Mouse (Mus musculus): Measurements from ENCODE around the gene Rcbtb1. TPM values are rescaled to one million over a fixed set of nuclear protein-coding genes. Genes with fewer than 3 reads are reported as not detected.

Rcbtb1 gene
- 60.9 and 63.7 TPM in 2 replicates for polyA plus RNA-seq (2015; fragmentation: Nextera tagmentation; extraction: Ambion mirVana)

GRCm38 (mm10) chr14:59200711-59201603 is at the start of gene Rcbtb1:
Gene Rcbtb1, plus strand, starts transcription at chr14:59201209.
- WGBS, result under 1% methylated on average over 96 of the region's 96 CpGs
- H3K27me3 ChIP-seq (replicated peaks), result no peaks in the 10 kb centered on the region
- H3K4me2 ChIP-seq, result peak within 1 kb of the TSS; percentile 86
- ATAC-seq (replicated peaks), result peak; percentile 96
- H3K9me3 ChIP-seq, result no peaks in the 10 kb centered on the region
- peaks cover 37% of the 10 kb centered on the region for H3K4me1 ChIP-seq
- H3K9ac ChIP-seq, result peak within 1 kb of the TSS; percentile 76
- peak within 1 kb of the TSS; percentile 74 for H3K4me3 ChIP-seq
- H3K36me3 ChIP-seq (replicated peaks), result no peaks in the 10 kb centered on the region
- peak within 1 kb of the TSS; percentile 98 for H3K27ac ChIP-seq

GRCm38 (mm10) chr14:59155589-59155988 is 45.4 kb upstream of the Rcbtb1 start:
- Histone ChIP-seq H3K9ac (no peak overlapping the region), H3K9me3 (no peaks in the 10 kb centered on the region), H3K4me2 (no peak overlapping the region), H3K4me1 (no peaks in the 10 kb centered on the region), H3K27ac (no peak overlapping the region), H3K36me3 (replicated peaks) (no peaks in the 10 kb centered on the region), H3K27me3 (replicated peaks) (no peaks in the 10 kb centered on the region), H3K4me3 (no peak overlapping the region)
- ATAC-seq (replicated peaks), result no peak
- 84% methylated on average over 2 of the region's 2 CpGs for WGBS

- Histone ChIP-seq H3K4me1 (no peaks in the 10 kb centered on the region), H3K9me3 (no peaks in the 10 kb centered on the region), H3K4me2 (no peak overlapping the region), H3K27me3 (replicated peaks) (no peaks in the 10 kb centered on the region), H3K4me3 (no peak overlapping the region), H3K9ac (no peak overlapping the region), H3K27ac (no peak overlapping the region), H3K36me3 (replicated peaks) (no peaks in the 10 kb centered on the region)
- ATAC-seq (replicated peaks), result no peak
- WGBS, result 68% methylated on average over 3 of the region's 3 CpGs
Measured at GRCm38 (mm10) chr14:59157016-59157698, 43.9 kb upstream of the Rcbtb1 start.

GRCm38 (mm10) chr14:59178649-59179048 is 22.4 kb upstream of the Rcbtb1 start, which contains the start of gene Gm5142:
Gene Gm5142, minus strand, starts transcription at chr14:59178749.
- H3K4me3 ChIP-seq, result no peak within 1 kb of the TSS
- H3K27ac ChIP-seq, result no peak within 1 kb of the TSS
- WGBS, result 88% methylated on average over 3 of the region's 3 CpGs
- H3K27me3 ChIP-seq (replicated peaks), result no peaks in the 10 kb centered on the region
- H3K4me1 ChIP-seq, result no peaks in the 10 kb centered on the region
- no peak within 1 kb of the TSS for H3K9ac ChIP-seq
- H3K4me2 ChIP-seq, result no peak within 1 kb of the TSS
- no peak for ATAC-seq (replicated peaks)
- H3K9me3 ChIP-seq, result no peaks in the 10 kb centered on the region
- no peaks in the 10 kb centered on the region for H3K36me3 ChIP-seq (replicated peaks)

- 88% methylated on average over 2 of the region's 2 CpGs for WGBS
- Histone ChIP-seq H3K4me3 (no peak overlapping the region), H3K36me3 (replicated peaks) (no peaks in the 10 kb centered on the region), H3K4me2 (no peak overlapping the region), H3K27me3 (replicated peaks) (no peaks in the 10 kb centered on the region), H3K4me1 (no peaks in the 10 kb centered on the region), H3K9me3 (no peaks in the 10 kb centered on the region), H3K9ac (no peak overlapping the region), H3K27ac (no peak overlapping the region)
- no peak for ATAC-seq (replicated peaks)
Measured at GRCm38 (mm10) chr14:59182732-59183131, 18.3 kb upstream of the Rcbtb1 start.

GRCm38 (mm10) chr14:59185514-59185913 is 15.5 kb upstream of the Rcbtb1 start:
- Histone ChIP-seq H3K27ac (no peak overlapping the region), H3K36me3 (replicated peaks) (no peaks in the 10 kb centered on the region), H3K4me1 (no peaks in the 10 kb centered on the region), H3K4me3 (no peak overlapping the region), H3K9me3 (no peaks in the 10 kb centered on the region), H3K9ac (no peak overlapping the region), H3K4me2 (no peak overlapping the region), H3K27me3 (replicated peaks) (no peaks in the 10 kb centered on the region)
- ATAC-seq (replicated peaks), result no peak

GRCm38 (mm10) chr14:59186121-59186520 is 14.9 kb upstream of the Rcbtb1 start:
- no peak for ATAC-seq (replicated peaks)
- no peak overlapping the region for H3K27ac ChIP-seq
- no peaks in the 10 kb centered on the region for H3K4me1 ChIP-seq
- no peaks in the 10 kb centered on the region for H3K36me3 ChIP-seq (replicated peaks)
- no peak overlapping the region for H3K4me2 ChIP-seq
- H3K4me3 ChIP-seq, result no peak overlapping the region
- 92% methylated on average over 2 of the region's 2 CpGs for WGBS
- H3K27me3 ChIP-seq (replicated peaks), result no peaks in the 10 kb centered on the region
- H3K9me3 ChIP-seq, result no peaks in the 10 kb centered on the region
- no peak overlapping the region for H3K9ac ChIP-seq

GRCm38 (mm10) chr14:59201604-59202215 is 701 bp downstream of the Rcbtb1 start:
- Histone ChIP-seq H3K36me3 (replicated peaks) (no peaks in the 10 kb centered on the region), H3K9ac (peak overlapping the region; percentile 76), H3K27me3 (replicated peaks) (no peaks in the 10 kb centered on the region), H3K4me2 (peak overlapping the region; percentile 86), H3K4me3 (peak overlapping the region; percentile 74), H3K9me3 (no peaks in the 10 kb centered on the region), H3K4me1 (peaks cover 45% of the 10 kb centered on the region), H3K27ac (peak overlapping the region; percentile 98)
- ATAC-seq (replicated peaks), result no peak
- whole genome bisulfite sequencing, result under 1% methylated on average over 21 of the region's 21 CpGs

- H3K4me1 ChIP-seq, result peaks cover 51% of the 10 kb centered on the region
- no peak overlapping the region for H3K27ac ChIP-seq
- H3K9me3 ChIP-seq, result no peaks in the 10 kb centered on the region
- 21% methylated on average over 7 of the region's 7 CpGs for WGBS
- H3K9ac ChIP-seq, result 0 out of 2 replicates have a peak overlapping the region, but pooled peaks have one; percentile 1
- H3K27me3 ChIP-seq (replicated peaks), result no peaks in the 10 kb centered on the region
- no peaks in the 10 kb centered on the region for H3K36me3 ChIP-seq (replicated peaks)
- H3K4me3 ChIP-seq, result no peak overlapping the region
- H3K4me2 ChIP-seq, result peak overlapping the region; percentile 86
- ATAC-seq (replicated peaks), result no peak
Measured at GRCm38 (mm10) chr14:59205461-59205860, 4.5 kb downstream of the Rcbtb1 start.

GRCm38 (mm10) chr14:59205976-59206583 is 5.1 kb downstream of the Rcbtb1 start:
- no peaks in the 10 kb centered on the region for H3K27me3 ChIP-seq (replicated peaks)
- peak overlapping the region; percentile 86; the same call in 1 of the 2 replicates for H3K4me2 ChIP-seq
- H3K4me1 ChIP-seq, result peaks cover 48% of the 10 kb centered on the region
- 26% methylated on average over 10 of the region's 10 CpGs for WGBS
- H3K36me3 ChIP-seq (replicated peaks), result 0 out of 2 replicates have a peak, but pooled peaks cover 2% of the 10 kb centered on the region
- H3K9me3 ChIP-seq, result no peaks in the 10 kb centered on the region
- 0 out of 2 replicates have a peak overlapping the region, but pooled peaks have one; percentile 35 for H3K27ac ChIP-seq
- no peak overlapping the region; the same call in 1 of the 2 replicates for H3K9ac ChIP-seq
- no peak overlapping the region for H3K4me3 ChIP-seq
- no peak for ATAC-seq (replicated peaks)

GRCm38 (mm10) chr14:59209003-59209402 is 8.0 kb downstream of the Rcbtb1 start:
- H3K27me3 ChIP-seq (replicated peaks), result no peaks in the 10 kb centered on the region
- no peak for ATAC-seq (replicated peaks)
- no peak overlapping the region for H3K4me2 ChIP-seq
- no peak overlapping the region for H3K9ac ChIP-seq
- H3K9me3 ChIP-seq, result no peaks in the 10 kb centered on the region
- peaks cover 34% of the 10 kb centered on the region for H3K4me1 ChIP-seq
- no peak overlapping the region for H3K27ac ChIP-seq
- no peak overlapping the region for H3K4me3 ChIP-seq
- 0 out of 2 replicates have a peak, but pooled peaks cover 10% of the 10 kb centered on the region for H3K36me3 ChIP-seq (replicated peaks)
- WGBS, result 86% methylated on average over 7 of the region's 7 CpGs

GRCm38 (mm10) chr14:59209816-59210215 is 8.8 kb downstream of the Rcbtb1 start:
- Histone ChIP-seq H3K27ac (no peak overlapping the region), H3K27me3 (replicated peaks) (no peaks in the 10 kb centered on the region), H3K9me3 (no peaks in the 10 kb centered on the region), H3K4me1 (peaks cover 26% of the 10 kb centered on the region), H3K9ac (no peak overlapping the region), H3K4me3 (no peak overlapping the region), H3K36me3 (replicated peaks) (peaks cover 14% of the 10 kb centered on the region; the same call in 1 of the 2 replicates), H3K4me2 (no peak overlapping the region)
- WGBS, result 99% methylated on average over 2 of the region's 2 CpGs
- ATAC-seq (replicated peaks), result no peak
